Mouse (Mus musculus) G1E (cell line): ENCODE results near the gene Rtn4r.

Experiments used
- CTCF ChIP-seq: IDR thresholded peaks from 2 replicates; pipeline ENCODE4 v1.5.1; 2012; ENCODE audit warnings: low read depth, low read length, inconsistent platforms, mixed read lengths
- GATA1 ChIP-seq: IDR thresholded peaks from 2 replicates; pipeline ENCODE4 v1.6.1; 2012; ENCODE audit warnings: borderline replicate concordance, low read length, inconsistent platforms, mixed read lengths
- TAL1 ChIP-seq: conservative IDR thresholded peaks from 2 replicates; pipeline ENCODE4 v1.6.1; 2012; ENCODE audit warnings: low read depth, low read length, inconsistent platforms, mixed read lengths

DNA sequence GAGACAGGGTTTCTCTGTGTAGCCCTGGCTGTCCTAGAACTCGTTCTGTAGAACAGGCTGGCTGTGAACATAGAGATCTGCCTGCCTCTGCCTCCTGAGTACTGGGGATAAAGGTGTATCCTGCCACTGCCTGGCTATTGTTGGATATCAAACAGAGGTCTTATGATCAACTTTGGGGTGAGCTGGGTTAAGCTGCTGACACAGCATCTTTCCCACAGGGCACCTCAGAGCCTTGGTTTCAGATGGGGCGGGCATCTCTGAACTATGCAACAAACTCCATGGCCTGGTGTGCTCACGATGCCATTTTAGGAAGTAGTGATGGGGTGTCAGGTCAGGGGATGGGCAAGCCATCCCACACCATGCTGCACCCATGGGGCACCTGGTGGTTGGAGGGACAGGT lies 5.1 kb downstream of the Rtn4r start:
- no peak for TF ChIP-seq CTCF
- TF ChIP-seq TAL1, result no peak
- no peak for TF ChIP-seq GATA1
